Mouse (Mus musculus) stomach, embryonic 15.5 days (tissue): ENCODE results near the gene Neurl3. TPM values are rescaled to one million over a fixed set of nuclear protein-coding genes. Genes with fewer than 3 reads are reported as not detected.
A peak's percentile ranks its signal among the peaks of the same experiment; 100 is the strongest.

Experiments
- ATAC-seq: fragments of 200-750 bp; cut with Nextera tagmentation; 2 replicates; pipeline ENCODE4 v1.8.0; 2017; ENCODE audit warnings: low read depth, moderate number of reproducible peaks, moderate TSS enrichment; ENCODE audit not compliant: insufficient read depth, low FRiP score
- H3K27ac ChIP-seq: fragments of 300-500 bp; sonication (generic); 2 replicates; pipeline ENCODE4 v1.5.1; 2015; ENCODE audit warnings: mild to moderate bottlenecking, inconsistent platforms
- H3K27me3 ChIP-seq: fragments of 300-500 bp; sonication (generic); replicated peaks from 2 replicates; pipeline ENCODE4 v1.6.1; 2015; ENCODE audit warnings: inconsistent platforms
- H3K36me3 ChIP-seq: fragments of 300-500 bp; sonication (generic); 2 replicates; pipeline ENCODE4 v1.6.1; 2015; ENCODE audit warnings: inconsistent platforms
- H3K4me1 ChIP-seq: fragments of 300-500 bp; sonication (generic); 2 replicates; pipeline ENCODE4 v1.6.1; 2015; ENCODE audit warnings: inconsistent platforms
- H3K4me2 ChIP-seq: fragments of 300-500 bp; sonication (generic); 2 replicates; pipeline ENCODE4 v1.6.1; 2015; ENCODE audit warnings: mild to moderate bottlenecking, inconsistent platforms
- H3K4me3 ChIP-seq: fragments of 300-500 bp; sonication (generic); replicated peaks from 2 replicates; pipeline ENCODE4 v1.5.1; 2015; ENCODE audit warnings: inconsistent platforms
- H3K9ac ChIP-seq: fragments of 300-500 bp; sonication (generic); 2 replicates; pipeline ENCODE4 v1.6.1; 2015; ENCODE audit warnings: inconsistent platforms
- H3K9me3 ChIP-seq: fragments of 300-500 bp; sonication (generic); 2 replicates; pipeline ENCODE4 v1.6.1; 2016; ENCODE audit warnings: inconsistent platforms
- WGBS: fragments of 180-500 bp; shearing (Covaris S2); methylation state at CpG from one replicate; pipeline ENCODE4 v1.1.7; 2015; 5-methylcytosine and 5-hydroxymethylcytosine counted together
- polyA plus RNA-seq: library from polyadenylated mRNA; unstranded; fragments of >200 nt; fragmentation: Nextera tagmentation; extraction: Ambion mirVana; gene quantifications from 2 replicates; pipeline ENCODE4 v1.2.1, GENCODE M21; 2015

Gene Neurl3
- polyA plus RNA-seq, 1 experiment from 2014 or later: 15.6 TPM

DNA sequence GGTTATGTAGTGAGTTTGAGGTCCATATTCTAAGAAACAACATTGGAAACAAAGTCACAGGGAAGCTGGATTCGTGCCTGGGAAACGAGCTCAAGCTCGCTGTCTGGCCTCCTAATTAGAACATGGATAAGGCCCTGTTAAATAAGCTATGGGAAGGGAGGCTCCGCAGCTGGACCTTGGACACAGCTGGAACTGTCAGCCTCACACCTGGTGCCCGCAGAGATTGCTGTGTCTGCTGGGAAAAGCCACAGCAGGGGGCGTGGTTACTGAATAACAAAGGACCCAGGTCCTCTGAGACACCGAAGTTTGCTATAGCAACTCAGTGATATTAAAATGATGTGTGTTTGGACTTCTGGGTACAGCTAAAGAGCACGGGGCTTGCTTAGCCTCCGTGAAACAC, 23.1 kb downstream of the Neurl3 start:
- H3K4me1 ChIP-seq: no peaks in the 10 kb centered on the region
- 11% methylated on average over 9 of the region's 9 CpGs for WGBS
- H3K27ac ChIP-seq: no peak overlapping the region
- H3K9me3 ChIP-seq: no peaks in the 10 kb centered on the region
- H3K9ac ChIP-seq: no peak overlapping the region
- no peaks in the 10 kb centered on the region for H3K27me3 ChIP-seq
- no peaks in the 10 kb centered on the region for H3K36me3 ChIP-seq
- H3K4me3 ChIP-seq: no peak overlapping the region
- peak overlapping the region; percentile 22; the same call in 1 of the 2 replicates for H3K4me2 ChIP-seq
- 0 out of 2 replicates have a peak, but pooled peaks have one; percentile 27 for ATAC-seq

GRCm38 (mm10) chr1:36246688-36247087, 27.8 kb downstream of the Neurl3 start:
- no peaks in the 10 kb centered on the region for H3K27me3 ChIP-seq
- WGBS: 68% methylated on average over 6 of the region's 6 CpGs
- H3K4me3 ChIP-seq: no peak overlapping the region
- H3K9me3 ChIP-seq: no peaks in the 10 kb centered on the region
- H3K4me2 ChIP-seq: no peak overlapping the region
- peaks cover 5% of the 10 kb centered on the region; the same call in 1 of the 2 replicates for H3K4me1 ChIP-seq
- H3K9ac ChIP-seq: no peak overlapping the region
- no peak overlapping the region for H3K27ac ChIP-seq
- H3K36me3 ChIP-seq: no peaks in the 10 kb centered on the region
- ATAC-seq: no peak

DNA sequence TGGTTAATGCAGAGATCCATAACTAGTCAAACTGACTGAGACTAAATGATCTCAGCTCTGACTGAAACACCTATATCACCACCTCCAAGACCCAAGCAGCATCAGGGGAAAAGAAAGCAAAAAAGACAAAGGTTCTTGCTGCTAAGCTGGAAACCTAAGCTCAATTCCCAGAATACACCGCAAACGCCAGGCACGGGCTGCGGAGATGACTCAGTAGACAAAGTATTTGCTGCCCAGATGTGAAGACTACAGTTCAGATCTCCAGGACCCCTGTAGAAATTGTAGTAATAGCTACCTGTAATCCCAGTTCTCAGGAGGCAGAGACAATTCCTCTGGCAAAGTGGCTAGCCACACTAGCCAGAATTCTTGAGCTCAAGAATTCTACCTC, 29.7 kb downstream of the Neurl3 start:
- 77% methylated on average over 4 of the region's 4 CpGs for WGBS
- H3K9ac ChIP-seq: no peak overlapping the region
- no peaks in the 10 kb centered on the region for H3K36me3 ChIP-seq
- ATAC-seq: no peak
- peaks cover 5% of the 10 kb centered on the region; the same call in 1 of the 2 replicates for H3K4me1 ChIP-seq
- no peak overlapping the region for H3K4me3 ChIP-seq
- peak overlapping the region; percentile 72; the same call in 1 of the 2 replicates for H3K4me2 ChIP-seq
- H3K27me3 ChIP-seq: no peaks in the 10 kb centered on the region
- no peaks in the 10 kb centered on the region for H3K9me3 ChIP-seq
- no peak overlapping the region for H3K27ac ChIP-seq

GRCm38 (mm10) chr1:36244058-36244827, 30.2 kb downstream of the Neurl3 start, which contains the start of gene Uggt1:
TSS of gene Uggt1 (minus strand) at chr1:36244720.
- 1% methylated on average over 49 of the region's 49 CpGs for WGBS
- peak within 1 kb of the TSS; percentile 72 for H3K4me2 ChIP-seq
- no peaks in the 10 kb centered on the region for H3K9me3 ChIP-seq
- H3K27me3 ChIP-seq: no peaks in the 10 kb centered on the region
- peak within 1 kb of the TSS; percentile 86 for H3K4me3 ChIP-seq
- H3K9ac ChIP-seq: peak within 1 kb of the TSS; percentile 82
- peak; percentile 95 for ATAC-seq
- H3K4me1 ChIP-seq: peaks cover 5% of the 10 kb centered on the region; the same call in 1 of the 2 replicates
- H3K36me3 ChIP-seq: no peaks in the 10 kb centered on the region
- peak within 1 kb of the TSS; percentile 85 for H3K27ac ChIP-seq

- Histone ChIP-seq H3K9me3 (no peaks in the 10 kb centered on the region), H3K4me1 (peaks cover 5% of the 10 kb centered on the region; the same call in 1 of the 2 replicates), H3K4me2 (peak overlapping the region; percentile 72), H3K27ac (peak overlapping the region; percentile 85), H3K9ac (peak overlapping the region; percentile 82), H3K36me3 (no peaks in the 10 kb centered on the region), H3K4me3 (peak overlapping the region; percentile 86), H3K27me3 (no peaks in the 10 kb centered on the region)
- 2% methylated on average over 16 of the region's 21 CpGs for WGBS
- ATAC-seq: no peak; the same call in 1 of the 2 replicates
Measured at GRCm38 (mm10) chr1:36243447-36244057, 30.9 kb downstream of the Neurl3 start.

GRCm38 (mm10) chr1:36241903-36242429, 32.5 kb downstream of the Neurl3 start:
- Histone ChIP-seq H3K9me3 (no peaks in the 10 kb centered on the region), H3K9ac (no peak overlapping the region), H3K36me3 (no peaks in the 10 kb centered on the region), H3K4me2 (0 out of 2 replicates have a peak overlapping the region, but pooled peaks have one; percentile 72), H3K27ac (no peak overlapping the region), H3K4me1 (peaks cover 5% of the 10 kb centered on the region; the same call in 1 of the 2 replicates), H3K4me3 (no peak overlapping the region), H3K27me3 (no peaks in the 10 kb centered on the region)
- WGBS: 82% methylated on average over 15 of the region's 15 CpGs
- ATAC-seq: no peak

DNA sequence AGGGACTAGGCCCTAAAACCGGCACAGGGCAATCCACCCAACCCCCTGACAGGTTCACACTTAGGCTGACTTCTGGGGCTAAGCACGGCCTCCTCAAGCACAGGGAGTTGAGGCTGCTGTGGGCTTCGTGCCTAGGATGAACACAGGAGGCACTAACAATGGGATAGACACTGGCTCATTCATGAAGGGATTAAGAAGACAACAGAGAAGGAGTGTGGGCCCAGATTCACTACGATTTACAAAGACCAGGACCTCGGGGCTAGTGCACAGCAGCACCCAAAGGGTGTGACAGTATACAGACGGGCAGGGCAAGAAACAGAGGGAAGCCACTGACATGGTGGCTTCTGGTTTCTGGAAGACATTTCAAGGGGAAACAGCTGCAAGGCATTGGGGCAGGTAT, 34.3 kb downstream of the Neurl3 start:
- ATAC-seq: no peak
- H3K4me2 ChIP-seq: no peak overlapping the region
- WGBS: 69% methylated on average over 6 of the region's 6 CpGs
- H3K27ac ChIP-seq: no peak overlapping the region
- peaks cover 5% of the 10 kb centered on the region; the same call in 1 of the 2 replicates for H3K4me1 ChIP-seq
- H3K9me3 ChIP-seq: no peaks in the 10 kb centered on the region
- no peaks in the 10 kb centered on the region for H3K36me3 ChIP-seq
- no peak overlapping the region for H3K4me3 ChIP-seq
- H3K9ac ChIP-seq: no peak overlapping the region
- no peaks in the 10 kb centered on the region for H3K27me3 ChIP-seq

DNA sequence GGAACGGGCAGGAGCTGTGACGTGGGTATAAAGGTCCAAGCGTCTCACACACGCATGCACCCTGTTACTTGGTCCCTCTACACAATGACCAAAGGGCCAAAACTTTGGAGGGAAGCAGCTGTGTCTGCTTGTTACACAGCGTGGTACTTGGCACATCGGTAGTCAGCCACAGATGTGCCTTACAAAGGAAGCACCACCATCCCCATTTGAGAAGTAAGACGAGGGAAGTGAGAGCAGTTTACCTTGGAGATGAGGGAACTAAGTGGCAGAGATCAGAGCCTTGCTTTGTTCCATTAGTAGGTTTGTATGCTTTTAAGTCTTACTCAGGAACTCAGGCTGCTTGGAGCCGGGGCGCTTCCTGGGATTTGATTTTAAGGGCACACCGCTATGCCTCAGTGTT, 35.1 kb downstream of the Neurl3 start:
- WGBS: 80% methylated on average over 10 of the region's 10 CpGs
- H3K4me3 ChIP-seq: no peak overlapping the region
- no peaks in the 10 kb centered on the region for H3K27me3 ChIP-seq
- no peak overlapping the region for H3K27ac ChIP-seq
- H3K4me2 ChIP-seq: no peak overlapping the region
- H3K4me1 ChIP-seq: peaks cover 5% of the 10 kb centered on the region; the same call in 1 of the 2 replicates
- no peak for ATAC-seq
- H3K9me3 ChIP-seq: no peaks in the 10 kb centered on the region
- H3K36me3 ChIP-seq: no peaks in the 10 kb centered on the region
- H3K9ac ChIP-seq: no peak overlapping the region

DNA sequence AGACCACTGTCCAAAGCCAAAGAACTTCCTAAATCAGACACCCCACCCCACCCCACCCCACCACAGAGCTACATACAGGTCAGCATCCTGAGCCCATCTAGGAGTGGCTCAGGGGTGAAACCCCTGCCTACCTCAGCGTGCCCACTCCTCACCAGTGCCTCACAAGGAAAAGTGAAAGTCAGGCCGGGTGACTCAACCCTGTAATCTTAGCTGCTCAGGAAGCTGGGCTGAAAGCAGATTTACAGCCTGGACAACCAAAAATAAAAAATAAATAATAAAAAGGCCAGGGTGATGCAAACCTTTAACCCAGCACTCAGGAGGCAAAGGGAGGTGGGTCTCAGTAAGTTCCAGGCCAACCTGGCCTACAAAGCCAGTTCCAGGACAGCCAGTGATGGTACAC, 38.6 kb downstream of the Neurl3 start:
- Histone ChIP-seq H3K27me3 (no peaks in the 10 kb centered on the region), H3K4me1 (no peaks in the 10 kb centered on the region), H3K9ac (no peak overlapping the region), H3K9me3 (no peaks in the 10 kb centered on the region), H3K36me3 (no peaks in the 10 kb centered on the region), H3K27ac (no peak overlapping the region), H3K4me3 (no peak overlapping the region), H3K4me2 (no peak overlapping the region)
- 0 out of 2 replicates have a peak, but pooled peaks have one; percentile 35 for ATAC-seq
- WGBS: 75% methylated on average over 2 of the region's 2 CpGs

DNA sequence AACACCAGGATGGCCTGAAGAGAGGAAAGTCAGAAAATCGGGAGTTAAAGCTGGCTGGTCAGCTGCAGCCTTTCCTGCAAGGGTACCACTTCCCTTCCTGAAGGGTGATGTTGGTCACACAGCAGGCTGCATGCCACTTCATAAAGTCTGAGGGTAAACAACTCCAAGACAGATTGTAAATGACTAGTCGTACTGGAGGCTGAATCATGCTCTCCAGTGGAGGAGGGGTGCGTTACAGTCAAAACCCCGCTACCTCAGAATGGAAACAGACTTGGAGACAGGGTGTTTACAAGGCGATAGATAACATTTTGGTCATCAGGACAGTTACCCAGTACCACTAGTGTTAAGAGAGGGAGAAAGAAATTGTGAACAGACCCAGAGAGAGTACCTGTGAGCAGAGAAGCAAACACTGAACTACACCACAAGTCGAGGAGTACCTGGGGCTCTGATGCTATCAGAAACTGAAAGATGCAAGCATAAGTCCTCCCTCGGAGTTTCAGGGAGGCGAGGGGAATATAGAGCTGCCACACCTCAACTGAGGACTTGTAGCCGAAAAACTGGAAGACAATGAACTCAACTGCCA, 39.3 kb downstream of the Neurl3 start:
- no peaks in the 10 kb centered on the region for H3K36me3 ChIP-seq
- no peak for ATAC-seq
- no peaks in the 10 kb centered on the region for H3K4me1 ChIP-seq
- H3K4me3 ChIP-seq: no peak overlapping the region
- no peaks in the 10 kb centered on the region for H3K9me3 ChIP-seq
- no peak overlapping the region for H3K4me2 ChIP-seq
- H3K27me3 ChIP-seq: no peaks in the 10 kb centered on the region
- 67% methylated on average over 9 of the region's 9 CpGs for WGBS
- no peak overlapping the region for H3K9ac ChIP-seq
- H3K27ac ChIP-seq: no peak overlapping the region

DNA sequence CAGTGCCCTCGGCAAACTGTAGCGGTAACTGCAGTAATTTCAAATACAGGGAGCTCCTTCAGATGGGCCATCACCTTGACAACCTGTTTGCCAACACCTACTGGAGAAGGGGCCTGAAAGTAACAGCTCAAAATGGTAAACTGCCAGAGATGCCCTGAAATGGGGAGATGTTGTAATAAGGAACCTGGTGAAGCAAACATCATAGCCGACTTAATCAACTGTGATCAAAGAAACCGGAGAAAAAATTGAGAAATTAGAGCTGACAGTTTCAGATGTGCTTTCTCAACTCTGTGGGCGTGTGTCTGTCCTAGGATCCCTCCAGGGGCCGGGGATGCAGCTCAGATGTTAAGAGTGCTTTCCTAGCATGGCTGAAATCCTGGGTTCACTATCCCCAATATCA, 41.3 kb downstream of the Neurl3 start:
- Histone ChIP-seq H3K4me2 (no peak overlapping the region), H3K36me3 (0 out of 2 replicates have a peak, but pooled peaks cover 3% of the 10 kb centered on the region), H3K9ac (no peak overlapping the region), H3K4me1 (no peaks in the 10 kb centered on the region), H3K4me3 (no peak overlapping the region), H3K27ac (no peak overlapping the region), H3K27me3 (no peaks in the 10 kb centered on the region), H3K9me3 (no peaks in the 10 kb centered on the region)
- no peak for ATAC-seq
- 88% methylated on average over 6 of the region's 6 CpGs for WGBS
